Mouse (Mus musculus) heart, adult 9 months (tissue): Measurements from ENCODE around the gene Lgr4.
A peak's percentile ranks its signal among the peaks of the same experiment; 100 is the strongest.

ENCODE experiments used
- DNase-seq, 2 experiments: peaks; one replicate each; pipeline ENCODE4 v3.0.0; 2022; ENCODE audit warnings: low spot score in 2 of 2

Lgr4 gene

GRCm38 (mm10) chr2:109949519-109949918 is 32.1 kb downstream of the Lgr4 start:
- no peak for DNase-seq

DNA sequence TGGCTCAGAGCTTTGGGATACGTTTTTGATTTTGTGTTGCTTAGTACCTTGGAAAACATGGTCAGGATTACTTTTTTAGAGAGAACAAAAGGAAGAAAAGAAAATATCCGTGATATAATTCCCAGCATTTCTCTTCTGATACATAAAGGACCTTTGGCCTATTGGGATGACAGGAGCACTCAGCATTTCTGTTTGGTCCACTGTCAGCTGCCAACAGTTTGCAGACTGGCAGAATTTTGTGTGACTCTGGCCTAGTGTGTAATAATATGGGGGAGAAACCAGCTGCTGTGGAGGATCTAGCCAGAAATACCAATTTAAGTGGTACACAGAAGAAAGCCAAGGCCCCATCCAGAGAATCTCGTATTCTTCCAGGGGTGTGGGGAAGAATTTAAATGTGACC is 32.9 kb downstream of the Lgr4 start:
- DNase-seq, result no peak

- no peak for DNase-seq
Measured at GRCm38 (mm10) chr2:109951050-109951449, 33.6 kb downstream of the Lgr4 start.

DNA sequence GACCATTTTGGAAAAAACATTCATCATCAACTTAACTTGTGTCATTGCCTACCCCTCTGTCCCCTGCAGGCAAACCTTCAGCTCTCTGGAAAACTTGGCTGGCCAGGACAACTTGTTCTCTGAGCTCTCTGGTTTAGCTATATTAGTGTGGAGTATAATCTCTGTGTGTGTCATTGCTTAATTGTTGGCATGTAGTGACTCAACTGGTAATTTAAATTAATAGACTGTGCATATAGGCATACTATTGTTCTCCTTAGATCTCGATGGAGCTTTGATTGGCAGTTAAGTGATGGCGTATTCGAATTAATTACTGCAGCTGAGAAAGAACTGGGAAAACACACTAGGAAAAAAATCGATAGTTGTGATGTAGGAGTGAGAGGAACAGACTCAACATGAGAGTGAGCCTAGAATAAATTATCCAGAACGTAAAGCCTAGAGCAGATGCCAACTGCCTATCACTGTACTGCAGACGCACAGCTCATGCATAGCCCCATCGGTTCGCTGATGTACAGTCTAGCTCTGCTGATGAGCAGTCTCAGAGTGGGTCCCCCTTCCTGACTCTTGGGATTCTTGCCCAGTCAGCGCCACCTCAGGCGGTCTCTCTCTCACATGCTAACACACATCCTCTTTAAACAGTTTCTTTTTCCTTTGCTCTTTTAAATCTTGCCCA is 35.7 kb downstream of the Lgr4 start:
- no peak for DNase-seq

DNA sequence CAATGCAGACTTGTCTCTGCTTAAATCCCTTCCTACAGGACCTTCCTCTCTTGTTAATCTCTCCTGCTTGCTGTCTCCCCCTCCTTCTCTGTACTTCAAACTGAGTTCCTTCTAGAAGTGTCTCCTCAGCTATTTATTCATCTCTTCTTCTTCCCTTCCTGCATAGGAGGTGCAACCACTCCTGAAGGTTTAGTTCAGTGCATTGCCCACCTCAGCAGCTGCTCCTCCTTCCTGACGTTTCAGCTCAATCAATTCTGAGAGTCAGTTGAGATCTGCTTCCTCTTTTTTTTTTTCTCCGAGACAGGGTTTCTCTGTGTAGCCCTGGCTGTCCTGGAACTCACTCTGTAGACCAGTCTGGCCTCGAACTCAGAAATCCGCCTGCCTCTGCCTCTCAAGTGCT is 36.4 kb downstream of the Lgr4 start:
- DNase-seq, result no peak

GRCm38 (mm10) chr2:109955060-109955459 is 37.6 kb downstream of the Lgr4 start:
- DNase-seq, result peak in 1 of 2 experiments; percentile 16

DNA sequence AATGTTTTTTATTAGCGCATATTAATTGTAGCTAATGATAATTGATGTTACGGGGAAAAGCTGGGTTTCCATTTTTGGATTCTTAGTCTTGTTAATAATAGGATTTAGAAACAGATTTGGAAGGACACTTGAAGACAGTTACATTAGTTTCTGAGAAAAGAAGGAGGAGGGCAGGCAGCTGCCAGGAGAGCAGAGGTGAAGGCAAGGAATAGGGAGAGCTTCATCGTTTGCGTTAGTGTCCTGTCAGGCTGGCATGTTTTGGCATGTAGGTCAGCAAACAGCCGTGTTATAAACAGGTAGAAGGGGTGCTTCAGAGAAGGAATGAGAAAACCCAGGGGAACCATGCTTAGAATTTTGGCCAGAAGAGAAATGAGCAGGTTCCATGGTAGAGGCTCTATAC is 38.5 kb downstream of the Lgr4 start:
- DNase-seq, result no peak

GRCm38 (mm10) chr2:109956785-109957184 is 39.3 kb downstream of the Lgr4 start:
- peak in 1 of 2 experiments; percentile 16 for DNase-seq

GRCm38 (mm10) chr2:109958692-109959406 is 41.4 kb downstream of the Lgr4 start:
- DNase-seq, result peak; percentile 36 to 51

GRCm38 (mm10) chr2:109959407-109960075 is 42.1 kb downstream of the Lgr4 start:
- peak; percentile 9 to 19 for DNase-seq

GRCm38 (mm10) chr2:109960246-109960645 is 42.8 kb downstream of the Lgr4 start:
- no peak for DNase-seq

DNA sequence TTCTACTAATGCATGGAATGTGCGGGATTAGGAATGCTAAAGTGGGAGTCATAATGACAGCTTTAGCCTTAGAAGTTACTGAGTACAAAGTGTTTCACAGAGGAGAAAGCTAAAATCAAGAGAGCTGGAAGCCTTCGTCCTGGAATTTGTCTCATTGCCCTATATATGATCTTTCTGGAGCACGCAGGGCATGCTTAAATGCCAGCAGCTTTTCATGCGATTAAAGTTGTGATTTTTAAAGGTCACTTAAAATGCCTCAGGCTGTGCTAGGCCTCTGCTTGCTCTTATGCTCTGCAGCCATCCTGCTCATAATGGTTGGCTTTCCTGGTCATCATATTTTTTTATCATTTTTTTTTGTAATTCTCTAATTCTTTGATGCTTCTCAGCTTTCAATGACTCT is 43.7 kb downstream of the Lgr4 start:
- DNase-seq, result no peak

DNA sequence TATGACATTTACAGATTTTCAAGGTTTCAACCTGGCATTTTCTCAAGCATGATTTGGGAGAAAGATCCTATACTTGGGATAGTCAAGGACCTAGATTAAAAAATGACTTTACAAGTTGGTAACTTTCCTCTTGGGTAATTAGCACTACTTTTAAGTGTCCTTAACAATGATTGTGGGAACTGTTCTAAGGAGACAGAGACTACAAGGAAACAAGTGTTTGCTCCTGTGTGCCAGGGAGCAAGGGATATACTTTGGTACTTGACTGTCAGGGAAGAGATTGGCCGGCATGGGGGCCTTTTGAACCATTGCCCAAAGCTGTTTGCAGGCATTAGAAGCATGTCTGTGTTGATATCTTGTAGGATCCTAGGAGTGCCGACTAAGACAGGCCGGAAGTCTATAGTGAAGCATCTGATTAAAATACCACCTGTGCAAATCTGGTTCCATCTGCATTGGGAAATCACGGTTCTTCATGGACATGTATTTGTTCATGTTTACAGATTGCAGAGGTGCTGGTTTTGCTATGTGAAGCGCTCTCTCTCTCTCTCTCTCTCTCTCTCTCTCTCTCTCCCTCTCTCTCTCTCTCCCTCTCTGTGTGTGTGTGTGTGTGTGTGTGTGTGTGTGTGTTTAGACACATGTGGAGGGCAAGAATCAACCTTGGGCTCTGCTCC is 46.3 kb downstream of the Lgr4 start:
- DNase-seq, result no peak

- no peak for DNase-seq
Measured at GRCm38 (mm10) chr2:109965753-109966420, 48.4 kb downstream of the Lgr4 start.

GRCm38 (mm10) chr2:109966863-109967262 is 49.4 kb downstream of the Lgr4 start:
- no peak for DNase-seq

GRCm38 (mm10) chr2:109969381-109969780 is 51.9 kb downstream of the Lgr4 start:
- DNase-seq, result no peak

DNA sequence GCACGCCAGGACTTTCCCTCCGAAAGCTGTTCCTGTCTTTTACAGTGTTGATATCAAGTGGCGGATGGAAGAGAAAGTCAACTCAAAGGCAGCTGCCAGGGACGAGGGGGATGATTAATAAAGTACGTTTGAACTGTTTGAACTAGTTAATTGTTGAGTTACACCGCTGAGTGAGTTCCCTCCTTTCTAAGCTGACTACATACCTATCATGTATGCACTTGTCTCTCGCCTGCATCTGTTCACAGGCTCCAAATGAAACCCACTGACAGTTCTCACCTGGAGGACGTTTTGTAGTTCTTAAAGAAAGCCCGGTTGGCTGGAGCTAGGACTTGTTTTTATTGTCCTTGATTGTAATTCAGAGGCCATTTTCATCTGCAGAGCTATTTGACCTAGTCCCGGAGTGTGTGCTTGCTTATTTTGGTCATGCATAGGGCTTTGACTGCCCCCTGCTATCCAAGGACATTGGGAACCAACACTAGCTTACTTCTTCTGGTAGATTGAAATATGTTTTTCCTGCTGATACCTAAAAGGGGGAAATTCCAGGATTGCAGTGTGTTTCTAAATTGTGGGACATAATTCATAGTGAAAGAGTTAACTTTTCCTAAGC is 52.6 kb downstream of the Lgr4 start:
- no peak for DNase-seq

DNA sequence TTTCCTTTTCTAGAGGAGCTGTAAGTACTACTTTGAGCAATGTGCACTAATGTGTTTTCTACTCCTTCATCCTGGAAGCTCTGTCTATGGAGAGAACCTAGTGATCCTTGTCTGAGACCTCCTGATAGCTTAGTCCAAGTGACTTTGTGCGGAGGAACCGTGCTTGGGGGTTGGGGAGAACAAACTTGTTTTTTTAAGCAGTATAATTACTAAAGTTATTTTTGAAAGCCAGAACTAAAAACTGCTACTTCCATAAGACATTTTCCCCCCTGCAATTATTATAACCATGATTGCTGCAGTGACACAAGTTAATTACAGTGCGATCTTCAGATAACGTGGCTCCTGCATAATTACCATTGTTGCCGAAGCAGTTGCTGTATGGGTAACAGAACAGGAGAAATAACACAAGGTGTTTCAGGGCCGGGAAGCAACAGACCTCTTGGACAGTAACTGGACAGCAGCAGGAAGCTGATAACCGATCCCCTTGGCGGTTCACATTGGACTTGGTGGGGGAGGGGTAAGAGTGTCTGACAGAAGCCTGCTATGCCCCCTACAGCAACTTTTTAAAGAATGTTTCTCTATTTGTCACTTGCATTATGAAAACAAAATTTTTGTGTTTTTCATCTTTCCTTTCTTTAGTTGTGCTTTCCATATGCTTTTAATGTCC is 53.4 kb downstream of the Lgr4 start:
- DNase-seq, result no peak

DNA sequence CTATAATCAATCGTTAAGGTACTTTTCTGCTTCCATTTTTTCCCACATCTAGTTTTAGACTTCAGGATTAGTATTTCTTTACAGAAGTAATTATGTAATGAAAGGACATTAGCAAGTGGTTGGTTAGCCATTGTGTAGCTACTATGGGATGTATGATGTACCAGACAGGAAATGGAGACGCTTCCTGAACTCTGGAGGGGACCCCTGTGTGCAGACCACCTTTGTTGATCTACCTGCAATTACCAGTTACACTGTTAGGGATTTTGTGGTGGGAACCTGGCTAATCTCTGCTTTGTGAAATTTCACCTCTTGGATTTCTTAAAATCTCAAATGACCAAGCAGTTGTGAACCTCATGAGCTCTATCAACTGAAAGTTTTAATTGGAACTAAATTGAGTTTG is 54.9 kb downstream of the Lgr4 start:
- DNase-seq, result no peak

DNA sequence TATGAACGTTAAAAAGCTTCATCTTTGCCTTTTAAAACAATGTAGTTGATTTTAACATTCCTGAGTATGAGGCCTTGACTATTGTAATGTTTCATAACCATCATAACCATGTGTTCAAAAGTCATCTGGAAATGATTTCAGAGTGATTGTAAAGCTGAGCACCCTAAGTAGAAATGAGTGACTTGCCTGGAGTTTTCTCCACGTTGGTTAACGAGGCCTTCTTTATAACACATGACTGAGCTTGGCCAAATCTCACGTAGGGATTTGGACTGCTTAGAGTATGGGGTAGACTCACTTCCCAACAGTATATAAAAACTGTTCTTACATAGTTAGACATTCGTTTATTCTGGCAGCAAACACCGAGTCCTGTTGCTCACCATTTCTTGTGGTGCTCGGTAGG is 55.5 kb downstream of the Lgr4 start:
- DNase-seq, result no peak

DNA sequence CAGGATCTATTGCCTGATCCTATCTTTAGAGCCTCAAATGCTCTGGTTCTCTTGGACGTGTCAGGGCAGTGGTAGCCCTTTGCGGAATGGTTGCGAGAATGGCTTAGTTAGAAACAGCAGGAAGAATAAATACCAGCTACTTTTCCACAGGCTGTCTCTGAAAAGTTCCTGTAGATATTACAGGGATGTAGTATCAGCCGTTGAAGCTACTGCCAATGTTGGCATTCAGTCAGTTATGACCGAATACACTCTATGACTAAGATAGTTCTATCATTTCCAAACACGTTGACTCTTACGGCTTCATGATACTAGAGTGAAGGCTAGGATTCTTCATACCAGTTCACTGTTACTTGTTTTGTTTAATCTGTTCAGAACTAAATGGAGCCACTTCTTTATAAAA is 57.4 kb downstream of the Lgr4 start:
- peak in 1 of 2 experiments; percentile 39 for DNase-seq
